Mouse (Mus musculus) cerebellum, adult 11-12 months (tissue): ENCODE data around the gene Zfp52.

ENCODE experiments used
- DNase-seq: peaks from one replicate; pipeline ENCODE4 v3.0.0; 2022

Gene Zfp52

DNA sequence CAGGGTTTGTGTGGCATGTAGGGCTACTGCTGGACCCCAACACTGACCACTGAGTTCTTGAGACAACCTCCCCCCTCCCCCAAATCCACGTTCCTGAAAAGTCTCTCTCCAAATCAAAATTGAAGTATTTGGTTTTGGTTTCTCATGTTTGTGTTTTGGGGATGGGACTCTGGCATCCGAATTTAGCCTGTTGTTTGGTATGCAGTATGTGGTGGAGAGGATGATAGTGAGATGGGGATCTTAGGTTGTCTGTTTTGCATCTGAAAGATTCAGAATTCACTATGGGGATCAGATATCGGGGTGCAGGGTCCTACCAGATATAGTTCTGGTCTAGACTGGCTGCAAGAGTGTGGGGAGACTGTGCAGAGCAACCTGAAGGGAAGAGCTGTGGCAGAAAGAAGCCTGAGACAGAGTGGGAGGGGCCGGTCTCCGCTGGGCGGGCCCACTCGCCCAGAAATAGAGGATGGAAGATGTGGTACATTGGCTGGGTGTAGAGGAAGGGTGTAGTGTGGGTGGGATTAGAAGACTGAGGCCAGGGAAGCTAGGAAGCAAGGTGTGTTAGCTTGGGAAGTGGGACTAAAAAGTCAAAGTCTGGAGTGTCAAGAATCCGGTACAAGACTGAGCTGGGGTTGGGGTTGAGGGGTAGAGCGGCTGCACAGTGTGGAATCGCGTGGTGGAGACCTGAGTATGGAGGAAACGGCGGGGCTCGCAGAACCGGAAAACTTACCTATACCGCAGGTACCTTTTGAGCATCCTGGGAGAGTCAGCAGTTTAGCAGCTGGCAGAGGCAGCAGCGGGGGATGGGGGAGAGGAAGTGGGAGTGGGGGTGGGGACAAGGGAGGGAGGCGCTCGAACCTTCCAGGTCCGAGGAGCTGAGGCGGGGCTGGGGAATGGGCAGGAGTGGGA is at the start of gene Zfp52:
TSS of gene Zfp52 (plus strand) at position 444 of the 906 bp plus-strand sequence.
- peak; percentile 71 for DNase-seq

DNA sequence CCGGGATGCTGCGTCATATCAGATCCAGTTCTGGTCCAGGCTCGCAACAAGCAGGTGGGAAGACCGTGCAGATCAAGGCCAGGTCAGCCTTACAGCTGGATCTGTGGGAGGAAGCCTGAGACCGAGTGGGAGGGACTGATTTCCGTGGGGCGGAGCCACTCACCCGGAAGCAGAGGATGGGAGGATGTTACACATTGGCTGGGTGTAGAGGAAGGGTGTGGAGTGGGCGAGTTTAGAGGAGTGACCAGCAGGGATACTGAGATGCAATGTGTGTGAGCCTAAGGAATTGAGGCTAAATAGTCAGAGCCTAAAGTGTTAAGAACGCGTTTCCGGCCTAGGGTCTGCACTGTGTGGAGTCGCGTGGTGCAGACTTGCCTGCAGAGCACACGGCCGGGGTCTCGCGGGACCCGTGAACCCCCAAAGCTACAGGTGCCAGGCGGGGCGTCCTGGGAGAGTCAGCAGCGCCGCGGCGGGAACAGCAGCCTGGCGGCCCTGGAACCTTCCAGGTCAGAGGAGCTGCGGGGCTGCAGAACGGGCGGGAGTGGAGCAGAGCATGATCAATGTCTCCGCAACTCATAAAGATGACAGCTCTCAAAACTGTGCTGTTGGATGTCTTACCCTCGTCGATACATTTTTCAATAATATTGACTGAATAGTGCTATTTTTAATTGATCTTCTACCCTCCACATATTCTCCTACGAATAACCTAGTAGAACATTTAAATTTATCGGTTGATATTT is 46.4 kb upstream of the Zfp52 start, which contains the start of gene Zfp53:
TSS of gene Zfp53 (plus strand) at position 239 of the 740 bp plus-strand sequence.
- peak; percentile 82 for DNase-seq

DNA sequence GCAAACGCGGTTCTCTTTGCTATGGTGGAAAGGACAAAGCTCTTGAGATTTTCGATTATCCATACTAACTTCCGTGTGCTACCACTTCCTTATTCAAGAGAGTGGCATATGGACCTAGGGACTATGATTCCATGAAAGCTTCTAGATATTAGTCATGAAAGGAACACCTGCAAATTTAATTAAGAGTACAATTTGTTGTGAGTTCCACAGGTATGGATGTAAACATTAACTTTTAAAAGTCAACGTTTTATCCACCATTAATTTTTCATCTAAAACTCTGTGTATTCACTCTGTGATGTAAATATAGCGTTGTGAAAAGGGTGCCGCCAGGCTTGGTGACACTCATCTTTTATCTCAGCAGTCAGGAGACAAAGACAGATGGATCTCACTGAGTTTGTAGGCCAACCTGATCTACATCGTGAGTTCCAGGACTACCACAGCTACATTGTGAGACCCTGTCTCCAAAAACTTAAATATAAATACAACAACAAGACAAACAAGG is 45.8 kb upstream of the Zfp52 start:
- no peak for DNase-seq

DNA sequence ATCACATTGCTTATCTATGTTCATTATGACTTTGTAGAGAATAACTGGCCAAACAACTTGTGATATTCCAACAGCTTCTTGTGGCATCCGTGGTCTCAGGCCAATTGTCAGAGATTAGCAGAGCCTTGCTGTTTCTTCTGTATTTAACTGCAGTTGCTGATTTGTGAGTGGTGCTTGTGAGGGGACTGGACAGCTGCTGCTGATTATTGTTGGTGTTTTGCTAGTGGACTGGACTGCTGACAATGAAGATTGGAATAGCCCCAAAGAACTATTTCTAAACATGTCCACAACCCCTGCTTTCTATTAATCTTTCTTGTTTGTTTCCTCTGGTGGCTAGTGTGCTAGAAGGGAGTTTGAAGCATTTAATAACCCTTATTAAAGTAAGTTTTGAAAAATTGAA is 34.0 kb upstream of the Zfp52 start:
- DNase-seq, result no peak

DNA sequence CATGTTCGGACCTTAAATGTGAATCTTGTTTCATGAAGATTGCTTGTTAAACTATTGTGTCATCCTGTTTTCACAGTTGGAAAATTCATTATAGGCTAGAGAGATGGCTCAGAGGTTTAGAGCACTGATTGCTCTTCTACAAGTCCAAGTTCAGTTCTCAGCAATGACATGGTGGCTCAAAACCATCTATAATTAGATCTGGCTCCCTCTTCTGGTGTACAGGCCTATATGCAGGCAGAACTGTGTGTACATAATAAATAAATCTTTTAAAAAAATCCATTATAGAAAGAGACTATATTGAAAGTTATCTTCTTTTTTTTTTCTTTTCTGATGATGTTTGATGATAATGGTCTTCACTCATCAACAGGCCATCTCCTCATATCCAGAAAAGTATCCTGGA is 30.8 kb upstream of the Zfp52 start:
- DNase-seq, result no peak

GRCm38 (mm10) chr17:21506258-21506657 is 29.1 kb upstream of the Zfp52 start:
- no peak for DNase-seq

DNA sequence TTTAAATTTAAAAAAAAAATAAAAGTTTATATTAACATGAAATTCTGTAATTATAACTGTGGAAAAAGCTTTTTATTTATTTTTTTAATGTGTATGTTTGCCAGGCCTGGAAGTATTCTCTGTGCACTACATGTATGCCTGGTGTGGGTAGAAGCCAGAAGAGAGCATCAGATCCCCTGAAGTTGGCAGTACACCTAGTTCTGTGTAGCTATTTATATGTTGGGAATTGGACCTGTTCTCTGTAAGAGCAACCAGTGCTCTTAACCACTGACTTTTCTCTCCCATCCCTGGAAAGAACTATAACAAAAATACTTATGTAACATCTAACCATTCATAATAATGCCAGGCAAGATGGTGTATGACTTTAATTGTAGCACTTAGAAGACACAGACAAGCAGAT is 25.6 kb upstream of the Zfp52 start:
- no peak for DNase-seq

DNA sequence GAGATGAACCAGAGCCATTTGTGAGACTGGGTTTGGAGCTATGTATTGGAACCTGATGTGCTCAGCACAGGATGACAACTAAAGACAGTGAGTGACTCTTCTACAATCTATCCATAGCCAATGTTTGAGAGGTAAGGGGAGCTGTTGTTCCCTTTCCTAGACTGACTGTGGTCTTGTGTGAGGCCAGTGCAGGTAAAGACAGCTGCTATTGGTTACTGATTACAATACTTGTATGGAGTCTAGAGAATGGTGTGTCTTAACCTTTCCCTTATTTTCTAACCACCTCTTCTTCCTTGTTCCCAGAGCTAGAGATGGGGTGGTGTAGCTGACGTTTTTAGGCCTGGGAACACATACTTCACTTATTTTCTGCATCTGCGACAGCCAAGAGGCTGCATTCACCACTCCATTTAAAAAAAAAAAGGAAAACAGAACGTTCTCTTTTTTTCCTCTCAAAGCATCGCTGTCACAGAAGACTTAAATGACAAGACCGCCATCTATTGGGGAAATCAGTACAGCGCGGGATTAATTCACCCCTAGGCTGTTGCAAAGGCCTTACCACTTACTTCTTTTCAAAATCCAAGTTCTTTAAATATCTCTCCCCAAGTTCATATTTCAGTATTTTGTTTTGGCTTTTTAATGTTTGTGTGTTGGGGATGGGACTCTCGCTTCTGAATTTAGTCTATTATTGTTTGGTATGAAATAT is 19.8 kb upstream of the Zfp52 start:
- DNase-seq, result peak; percentile 46

- peak; percentile 39 for DNase-seq
Measured at GRCm38 (mm10) chr17:21516201-21517129, 18.9 kb upstream of the Zfp52 start.

GRCm38 (mm10) chr17:21517130-21517671 is 18.1 kb upstream of the Zfp52 start:
- no peak for DNase-seq

- no peak for DNase-seq
Measured at GRCm38 (mm10) chr17:21526270-21526669, 9.1 kb upstream of the Zfp52 start.

GRCm38 (mm10) chr17:21530645-21531330 is 4.6 kb upstream of the Zfp52 start:
- peak; percentile 16 for DNase-seq

DNA sequence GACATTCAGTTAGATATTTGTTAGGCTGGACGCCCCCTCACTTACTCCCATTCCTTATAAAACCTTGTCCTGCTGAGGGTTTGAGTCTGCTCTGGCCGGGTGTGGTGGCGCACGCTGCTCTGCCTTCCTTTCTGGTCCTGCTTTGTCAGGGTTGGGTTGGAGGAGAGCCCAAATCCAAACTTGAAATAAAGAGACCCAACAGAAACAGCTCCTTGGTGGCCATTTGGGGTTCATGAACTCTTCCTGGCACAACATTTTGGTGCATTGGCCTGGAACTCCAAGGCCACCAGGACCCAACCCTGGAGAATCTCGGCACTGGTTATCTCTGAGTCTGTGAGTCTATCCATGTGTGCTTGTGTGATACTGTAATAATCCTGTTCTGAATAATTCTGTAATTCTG is 3.7 kb upstream of the Zfp52 start:
- peak; percentile 51 for DNase-seq

DNA sequence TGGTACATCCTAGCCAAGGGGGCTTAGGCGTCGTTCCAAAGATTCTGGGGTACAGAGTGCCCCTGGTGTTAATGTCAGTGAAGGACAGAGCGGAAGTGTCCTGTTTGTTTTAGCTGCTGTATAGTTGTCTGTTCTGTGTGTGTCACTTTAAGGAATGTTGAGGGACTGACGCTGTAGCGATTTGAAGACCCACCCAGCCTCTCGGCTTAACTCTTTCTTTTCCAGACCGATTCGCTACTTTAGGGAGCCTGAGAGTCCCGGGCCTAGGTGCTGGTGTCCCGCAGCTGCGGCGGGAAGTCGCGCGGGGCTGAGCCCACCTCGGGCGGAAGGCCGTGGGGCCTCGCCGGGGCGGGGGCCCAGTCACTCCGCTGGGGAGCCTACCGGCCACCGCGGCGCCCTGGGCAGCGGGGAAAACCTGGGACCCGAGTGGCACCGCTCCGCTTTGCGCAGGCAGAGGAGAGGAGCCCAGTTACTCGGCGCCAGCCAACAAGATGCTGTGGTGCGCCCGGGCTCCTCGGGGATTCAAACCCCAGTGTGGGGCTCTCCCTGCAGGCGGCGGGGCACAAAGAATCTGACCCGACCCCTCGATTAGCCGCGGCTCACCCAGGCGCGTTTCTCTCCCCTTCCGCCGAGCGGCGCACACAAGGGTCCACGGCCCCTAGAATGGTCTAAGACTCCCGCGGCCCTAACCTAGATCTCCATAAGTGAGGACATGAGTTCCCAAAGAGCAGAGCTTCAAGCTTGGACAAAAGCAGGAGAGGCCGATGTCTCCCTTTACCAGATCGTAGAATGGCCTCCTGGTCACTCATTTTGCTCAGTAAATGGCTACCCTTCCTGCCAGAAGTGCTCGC is 3.0 kb upstream of the Zfp52 start:
- DNase-seq, result peak; percentile 72

DNA sequence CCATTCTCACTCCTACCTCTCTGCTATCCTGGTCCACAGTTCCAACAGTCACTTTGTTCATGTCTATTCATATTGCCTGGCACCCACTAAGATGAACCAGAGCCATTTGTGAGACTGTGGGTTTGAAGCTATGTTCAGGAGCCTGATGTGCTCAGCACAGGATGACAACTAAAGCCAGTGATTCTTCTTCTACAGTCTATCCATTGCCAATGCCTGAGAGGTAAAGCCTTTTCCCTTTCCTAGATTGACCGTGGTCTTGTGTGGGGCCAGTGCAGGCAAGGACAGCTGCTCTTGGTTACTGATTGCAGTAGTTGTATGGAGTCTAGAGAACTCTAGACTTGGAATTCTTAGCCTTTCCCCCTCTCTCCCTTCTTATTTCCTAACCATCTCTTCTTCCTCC is 1.4 kb upstream of the Zfp52 start:
- DNase-seq, result peak; percentile 15

DNA sequence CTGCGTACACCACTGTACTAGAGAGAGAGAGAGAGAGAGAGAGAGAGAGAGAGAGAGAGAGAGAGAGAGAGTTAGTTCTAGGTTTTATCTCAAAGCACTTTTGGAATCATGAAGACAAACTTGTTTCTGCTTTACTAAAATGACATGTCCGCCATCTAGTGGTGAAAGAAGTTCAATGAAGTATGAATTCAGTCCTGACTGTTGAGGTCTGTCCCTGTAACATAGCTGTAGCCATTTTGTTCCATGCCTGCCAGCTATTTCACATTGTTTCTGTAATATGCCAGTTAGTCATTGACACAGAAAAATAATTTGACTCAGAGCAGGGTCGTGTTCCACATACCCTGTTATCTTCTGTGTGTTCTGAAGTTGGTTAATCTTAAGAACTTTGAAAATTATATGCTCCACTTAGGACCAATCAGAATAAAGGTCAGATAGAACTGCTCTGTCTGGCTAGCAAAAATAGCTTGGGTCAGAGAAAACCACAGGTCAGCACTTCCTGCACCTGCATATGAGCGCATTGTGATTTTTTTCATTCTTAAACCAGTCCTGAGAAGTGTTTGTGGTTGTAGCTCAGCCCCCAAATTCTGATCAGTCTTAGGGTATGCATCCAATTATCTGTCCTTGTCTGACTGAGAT is 761 bp upstream of the Zfp52 start:
- peak; percentile 16 for DNase-seq

GRCm38 (mm10) chr17:21536096-21536495 is 757 bp downstream of the Zfp52 start:
- DNase-seq, result no peak

- no peak for DNase-seq
Measured at GRCm38 (mm10) chr17:21536676-21537075, 1.3 kb downstream of the Zfp52 start.

DNA sequence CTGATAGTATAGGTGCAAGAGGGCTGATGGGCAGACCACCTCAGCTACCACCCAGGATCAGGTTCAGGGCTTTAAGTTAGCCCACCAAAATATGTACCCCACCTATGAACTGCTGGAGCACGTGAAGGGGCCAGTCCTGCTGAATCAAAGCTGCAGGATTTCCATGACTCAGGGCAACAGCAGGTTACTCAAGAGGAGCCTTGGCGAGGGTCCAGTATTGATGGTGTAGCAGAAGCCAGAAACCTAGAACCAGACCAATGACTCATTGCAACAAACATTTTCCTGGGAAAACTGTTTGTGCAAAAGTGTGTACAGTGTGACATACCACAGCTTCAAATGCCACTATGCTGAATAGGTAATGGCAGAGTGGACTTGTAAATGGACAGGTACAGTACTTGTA is 22.5 kb downstream of the Zfp52 start:
- peak; percentile 18 for DNase-seq

DNA sequence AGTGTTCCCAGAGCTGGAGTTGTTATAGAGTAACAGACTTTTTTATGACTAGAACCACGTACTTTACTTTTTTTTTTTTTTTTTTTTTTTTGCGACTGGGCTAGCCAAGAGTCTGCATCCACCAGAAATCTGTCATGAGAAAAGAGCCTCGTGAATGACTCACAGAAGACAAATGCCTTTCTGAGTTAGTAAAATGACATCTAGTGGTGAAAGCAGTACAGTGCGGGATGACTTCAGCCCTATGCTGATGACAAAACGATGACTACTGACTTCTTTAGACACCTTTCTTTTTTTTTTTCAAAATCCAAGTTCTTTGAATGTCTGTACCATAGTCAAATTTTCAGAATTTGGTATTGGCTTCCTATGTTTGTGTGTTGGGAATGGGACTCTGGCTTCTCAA is 30.9 kb downstream of the Zfp52 start:
- peak; percentile 52 for DNase-seq
